Mouse (Mus musculus): Measurements from ENCODE around the gene D2hgdh.
"Not testable (repeated sequence)": the region's sequence is repeated elsewhere in the genome, so short reads cannot be mapped to it uniquely, and the experiment has no call there.

The D2hgdh gene

GRCm38 (mm10) chr1:93826540-93826835 lies 1.8 kb downstream of the D2hgdh start:
- DNase-seq (ENCODE audit: low read depth, low spot score): no peak

GRCm38 (mm10) chr1:93832754-93833360 lies 8.1 kb downstream of the D2hgdh start:
- DNase-seq (ENCODE audit: low read depth, low spot score): not testable (repeated sequence)

GRCm38 (mm10) chr1:93834671-93835150 lies 10.0 kb downstream of the D2hgdh start:
- no peak for DNase-seq (ENCODE audit: low read depth, low spot score)

GRCm38 (mm10) chr1:93835211-93835610 lies 10.5 kb downstream of the D2hgdh start:
- no peak for DNase-seq (ENCODE audit: low read depth, low spot score)

GRCm38 (mm10) chr1:93835876-93836531 lies 11.3 kb downstream of the D2hgdh start:
- peak; percentile 76 for DNase-seq (ENCODE audit: low read depth, low spot score)

- peak; percentile 1 for DNase-seq (ENCODE audit: low read depth, low spot score)
Observed at GRCm38 (mm10) chr1:93836532-93836913, 11.8 kb downstream of the D2hgdh start.

- DNase-seq (ENCODE audit: low read depth, low spot score): no peak
Observed at GRCm38 (mm10) chr1:93837335-93837734, 12.6 kb downstream of the D2hgdh start.

- not testable (repeated sequence) for DNase-seq (ENCODE audit: low read depth, low spot score)
Observed at GRCm38 (mm10) chr1:93838569-93838968, 13.9 kb downstream of the D2hgdh start.

- not testable (repeated sequence) for DNase-seq (ENCODE audit: low read depth, low spot score)
Observed at GRCm38 (mm10) chr1:93845766-93846366, 21.2 kb downstream of the D2hgdh start.

GRCm38 (mm10) chr1:93855790-93856189 lies 31.1 kb downstream of the D2hgdh start:
- DNase-seq (ENCODE audit: low read depth, low spot score): not testable (repeated sequence)

GRCm38 (mm10) chr1:93857370-93857769 lies 32.7 kb downstream of the D2hgdh start:
- no peak for DNase-seq (ENCODE audit: low read depth, low spot score)

- DNase-seq (ENCODE audit: low read depth, low spot score): no peak
Observed at GRCm38 (mm10) chr1:93857991-93858390, 33.3 kb downstream of the D2hgdh start.

GRCm38 (mm10) chr1:93859619-93860018 lies 34.9 kb downstream of the D2hgdh start:
- peak; percentile 1 for DNase-seq (ENCODE audit: low read depth, low spot score)

GRCm38 (mm10) chr1:93861048-93861447 lies 36.3 kb downstream of the D2hgdh start, which contains the start of gene Gal3st2:
Gene Gal3st2, plus strand, starts transcription at chr1:93861306.
- DNase-seq (ENCODE audit: low read depth, low spot score): not testable (repeated sequence)

GRCm38 (mm10) chr1:93871594-93872105 lies 46.9 kb downstream of the D2hgdh start:
- not testable (repeated sequence) for DNase-seq (ENCODE audit: low read depth, low spot score)

GRCm38 (mm10) chr1:93874405-93874804 lies 49.7 kb downstream of the D2hgdh start:
- not testable (repeated sequence) for DNase-seq (ENCODE audit: low read depth, low spot score)

- DNase-seq (ENCODE audit: low read depth, low spot score): not testable (repeated sequence)
Observed at GRCm38 (mm10) chr1:93881778-93882177, 57.1 kb downstream of the D2hgdh start.

GRCm38 (mm10) chr1:93890936-93891335 lies 66.2 kb downstream of the D2hgdh start:
- DNase-seq (ENCODE audit: low read depth, low spot score): peak; percentile 4

GRCm38 (mm10) chr1:93897395-93897794 lies 72.7 kb downstream of the D2hgdh start:
- DNase-seq (ENCODE audit: low read depth, low spot score): not testable (repeated sequence)

GRCm38 (mm10) chr1:93901291-93901690 lies 76.6 kb downstream of the D2hgdh start:
- not testable (repeated sequence) for DNase-seq (ENCODE audit: low read depth, low spot score)

Data from 3T3-L1 (cell line).